Mouse (Mus musculus): ENCODE results near the gene Ccdc63.

GRCm38 (mm10) chr5:122102476-122103050, 38.1 kb downstream of the Ccdc63 start:
- TF ChIP-seq CTCF (IDR thresholded peaks at IDR 0.05; ENCODE audit: low read depth) (no peak), EP300 (IDR thresholded peaks at IDR 0.05; ENCODE audit: low read depth) (no peak)

All from heart, postnatal 0 days (tissue).